Mouse (Mus musculus): ENCODE results near the gene Spp1.

GRCm38 (mm10) chr5:104406756-104407155 is 28.2 kb upstream of the Spp1 start:
- TF ChIP-seq POLR2A (IDR thresholded peaks at IDR 0.05; ENCODE audit: insufficient read depth, low read depth, low read length) (no peak), CTCF (IDR thresholded peaks at IDR 0.05) (no peak)

Measured in heart, adult 2 months (tissue).